Mouse (Mus musculus): Measurements from ENCODE around the gene Rasgrf1.

The Rasgrf1 gene

DNA sequence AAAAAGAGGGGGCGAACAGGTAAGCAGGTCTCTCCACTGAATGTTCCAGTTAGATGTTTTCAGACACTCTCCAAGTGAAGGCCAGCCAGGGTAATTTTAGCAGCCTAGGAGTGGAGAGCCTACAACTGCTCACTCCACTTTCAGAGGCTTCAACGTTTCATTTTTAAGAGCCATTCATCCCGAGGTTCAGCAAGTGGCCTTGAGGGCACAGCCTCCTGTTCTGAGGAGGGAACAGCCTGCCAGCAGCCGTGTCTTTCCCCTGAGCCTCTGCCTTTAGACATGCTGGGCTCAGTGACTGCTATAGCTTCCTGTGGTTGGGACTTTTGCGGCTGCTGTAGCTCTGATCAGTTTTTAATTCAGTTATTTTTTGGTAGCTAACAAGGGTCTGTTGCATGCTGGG lies 38.9 kb downstream of the Rasgrf1 start:
- POLR2A ChIA-PET, result no interaction called here
- CTCF ChIA-PET, result interaction anchor here in 2 of 4 experiments (0.6 kb wide), 2 partner anchors 90 to 205 kb away, joined by 3 to 4 read pairs; no protein-coding TSS in a partner anchor

- ChIA-PET CTCF (no interaction called here), POLR2A (no interaction called here)
Observed at GRCm38 (mm10) chr9:89953596-89954215, 44.0 kb downstream of the Rasgrf1 start.

GRCm38 (mm10) chr9:89954860-89955479 lies 45.3 kb downstream of the Rasgrf1 start:
- ChIA-PET POLR2A (interaction anchor here in 1 of 4 experiments (0.6 kb wide), 1 partner anchor 319 kb away, joined by 3 read pairs; no protein-coding TSS in a partner anchor), CTCF (no interaction called here)

- ChIA-PET CTCF (no interaction called here), POLR2A (no interaction called here)
Observed at GRCm38 (mm10) chr9:89958959-89959358, 49.3 kb downstream of the Rasgrf1 start.

- ChIA-PET POLR2A (no interaction called here), CTCF (interaction anchor here in 1 of 4 experiments (0.6 kb wide), 1 partner anchor 250 kb away, joined by 4 read pairs; no protein-coding TSS in a partner anchor)
Observed at GRCm38 (mm10) chr9:89964091-89964490, 54.4 kb downstream of the Rasgrf1 start.

- CTCF ChIA-PET, result interaction anchor here in 1 of 4 experiments (0.6 kb wide), 1 partner anchor 1405 kb away, joined by 3 read pairs; no protein-coding TSS in a partner anchor
- POLR2A ChIA-PET, result no interaction called here
Observed at GRCm38 (mm10) chr9:89967716-89968115, 58.0 kb downstream of the Rasgrf1 start.

DNA sequence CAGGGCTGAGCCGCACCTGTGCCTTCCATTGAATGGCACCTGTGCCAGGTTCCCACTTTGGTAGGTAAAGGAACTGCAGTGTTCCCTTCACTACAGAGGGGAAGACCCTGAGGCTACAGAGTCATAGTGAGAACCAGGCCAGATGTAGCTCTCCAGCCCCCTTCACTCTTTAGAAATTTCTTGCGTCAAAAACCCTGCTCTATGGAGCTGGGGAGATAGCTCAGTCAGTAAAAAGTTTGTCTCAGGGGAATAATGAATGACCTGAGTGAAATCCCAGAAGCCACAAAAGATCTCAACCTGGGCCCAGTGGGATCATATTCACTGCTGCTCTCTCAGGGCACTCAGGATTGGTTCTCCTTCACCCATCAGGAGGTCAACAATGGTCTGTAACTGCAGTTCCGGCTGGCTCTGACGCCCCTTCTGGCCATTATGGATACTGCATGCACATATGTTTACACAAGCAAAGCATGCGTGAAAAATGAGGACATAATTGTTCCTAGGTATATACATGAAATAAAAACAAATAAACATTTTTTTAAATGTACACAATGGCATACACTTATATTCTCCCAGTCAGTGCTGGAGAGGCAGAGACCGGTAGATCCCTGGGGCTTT lies 59.2 kb downstream of the Rasgrf1 start:
- ChIA-PET POLR2A (interaction anchor here in 1 of 4 experiments (0.6 kb wide), 1 partner anchor 466 kb away, joined by 3 read pairs; no protein-coding TSS in a partner anchor), CTCF (interaction anchor here in 3 of 4 experiments (0.5 to 1.0 kb wide), 4 partner anchors 11 to 141 kb away, joined by 3 to 9 read pairs (median 4); no protein-coding TSS in a partner anchor)

DNA sequence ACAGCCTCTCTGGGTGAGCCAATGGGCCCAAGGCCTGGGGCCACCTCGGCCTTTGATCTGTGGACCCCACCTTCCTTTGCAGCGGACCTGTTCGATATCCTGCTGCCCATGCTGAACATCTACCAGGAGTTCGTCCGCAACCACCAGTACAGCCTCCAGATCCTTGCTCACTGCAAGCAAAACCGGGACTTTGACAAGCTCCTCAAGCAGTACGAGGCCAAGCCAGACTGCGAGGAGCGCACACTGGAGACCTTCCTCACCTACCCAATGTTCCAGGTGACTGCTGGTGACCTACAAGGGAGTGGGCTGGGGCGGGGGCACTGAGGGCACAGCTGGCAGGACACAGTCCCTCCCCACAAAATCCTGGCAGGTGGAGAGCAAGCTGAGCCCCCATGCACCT lies 60.6 kb downstream of the Rasgrf1 start:
- ChIA-PET CTCF (interaction anchor here in 1 of 4 experiments (0.6 kb wide), 1 partner anchor 18 kb away, joined by 3 read pairs; no protein-coding TSS in a partner anchor), POLR2A (no interaction called here)

DNA sequence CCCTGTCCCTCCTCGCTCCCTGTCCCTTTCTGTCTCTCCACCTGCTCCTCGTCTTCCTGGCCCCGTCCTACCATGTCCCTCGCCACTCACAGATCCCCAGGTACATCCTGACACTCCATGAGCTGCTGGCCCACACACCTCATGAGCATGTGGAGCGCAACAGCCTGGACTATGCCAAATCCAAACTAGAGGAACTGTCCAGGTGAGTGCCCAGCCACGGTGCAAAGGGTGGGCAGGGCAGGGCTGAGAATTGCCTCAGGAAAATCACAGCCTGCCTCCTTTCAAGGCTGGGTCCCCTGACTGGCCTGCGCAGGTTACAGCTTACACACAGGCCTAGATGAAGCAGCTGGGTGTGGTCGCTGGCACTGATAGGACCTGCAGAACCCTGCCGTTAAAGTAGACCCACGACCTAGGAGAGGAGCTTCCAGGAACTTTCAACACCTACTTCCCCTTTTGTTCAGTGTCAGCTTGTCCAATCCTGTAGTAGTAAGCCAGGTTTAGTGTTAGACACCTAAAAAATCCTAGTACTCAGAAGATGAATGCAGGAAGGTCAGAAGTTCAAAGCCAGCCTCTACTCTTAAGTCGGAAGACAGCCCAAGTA lies 61.3 kb downstream of the Rasgrf1 start:
- CTCF ChIA-PET, result interaction anchor here in 3 of 4 experiments (0.6 to 1.5 kb wide), 5 partner anchors 11 to 155 kb away, joined by 3 to 6 read pairs (median 3); no protein-coding TSS in a partner anchor

GRCm38 (mm10) chr9:89972321-89972720 lies 62.6 kb downstream of the Rasgrf1 start:
- POLR2A ChIA-PET, result no interaction called here
- CTCF ChIA-PET, result interaction anchor here in 1 of 4 experiments (1.0 to 1.4 kb wide), 2 partner anchors 145 to 195 kb away, joined by 3 read pairs; no protein-coding TSS in a partner anchor

More for the DNA sequence above, 61.3 kb downstream of the Rasgrf1 start:
- POLR2A ChIA-PET, result no interaction called here

GRCm38 (mm10) chr9:89973856-89974255 lies 64.1 kb downstream of the Rasgrf1 start:
- ChIA-PET CTCF (interaction anchor here (0.6 to 1.6 kb wide), 23 partner anchors 8 to 1765 kb away, joined by 3 to 10 read pairs (median 4); partner anchors contain the start of gene Tmed3 (in 1 of the 4)), POLR2A (interaction anchor here (0.5 to 1.2 kb wide), 8 partner anchors 13 to 1638 kb away, joined by 3 to 4 read pairs (median 3); partner anchors contain the start of gene Morf4l1 (in 1 of the 4))

GRCm38 (mm10) chr9:89974463-89974931 lies 64.8 kb downstream of the Rasgrf1 start:
- ChIA-PET CTCF (interaction anchor here (0.6 to 1.6 kb wide), 24 partner anchors 8 to 1766 kb away, joined by 3 to 10 read pairs (median 4); partner anchors contain the start of gene Tmed3 (in 1 of the 4)), POLR2A (interaction anchor here in 2 of 4 experiments (0.6 to 1.2 kb wide), 3 partner anchors 72 to 1637 kb away, joined by 3 to 4 read pairs (median 4); no protein-coding TSS in a partner anchor)

GRCm38 (mm10) chr9:89976366-89976940 lies 66.7 kb downstream of the Rasgrf1 start:
- ChIA-PET POLR2A (no interaction called here), CTCF (interaction anchor here in 1 of 4 experiments (0.9 kb wide), 1 partner anchor 149 kb away, joined by 3 read pairs; no protein-coding TSS in a partner anchor)

DNA sequence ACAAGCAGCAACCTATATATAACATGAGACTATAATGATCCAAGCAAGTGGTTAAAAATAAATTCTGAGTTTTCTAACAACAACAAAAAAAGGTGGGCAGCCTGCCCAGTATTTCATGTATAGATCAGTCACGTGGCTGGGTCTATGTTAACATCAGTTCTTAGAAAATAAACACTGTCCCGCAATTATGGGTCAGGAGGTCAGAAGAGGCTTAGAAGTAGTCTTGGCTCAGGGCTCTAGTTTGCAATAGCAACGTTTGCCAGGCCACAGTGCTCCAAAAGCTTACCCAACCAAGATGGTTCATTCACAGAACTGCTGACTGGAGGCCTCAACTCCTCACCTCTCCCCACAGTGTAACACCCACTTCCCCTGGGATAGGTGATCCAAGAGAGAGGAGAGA lies 69.5 kb downstream of the Rasgrf1 start:
- ChIA-PET POLR2A (interaction anchor here in 1 of 4 experiments (0.6 kb wide), 1 partner anchor 1484 kb away, joined by 3 read pairs; no protein-coding TSS in a partner anchor), CTCF (interaction anchor here in 1 of 4 experiments (0.6 kb wide), 1 partner anchor 1620 kb away, joined by 3 read pairs; no protein-coding TSS in a partner anchor)

DNA sequence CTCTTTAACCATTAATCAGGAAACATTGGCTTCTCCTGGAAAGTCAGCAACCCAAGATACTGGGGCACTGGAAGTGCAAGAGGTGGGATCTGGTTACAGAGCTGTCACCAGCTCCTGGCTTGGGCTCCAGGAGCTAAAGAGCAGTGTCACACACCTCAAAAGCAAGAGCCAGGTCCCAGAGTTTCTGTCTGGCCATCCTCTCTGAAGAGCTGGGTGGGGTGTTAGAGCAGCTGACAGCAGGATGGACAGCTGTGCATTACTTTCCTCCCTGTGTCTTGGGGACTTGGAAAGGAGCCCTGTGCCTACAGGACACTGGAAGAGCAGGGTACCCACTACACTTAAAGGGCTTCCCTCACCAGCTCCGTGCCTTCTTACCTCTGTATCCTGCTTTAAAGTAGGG lies 72.5 kb downstream of the Rasgrf1 start:
- ChIA-PET POLR2A (interaction anchor here in 1 of 4 experiments (0.5 kb wide), 1 partner anchor 144 kb away, joined by 11 read pairs; no protein-coding TSS in a partner anchor), CTCF (interaction anchor here in 3 of 4 experiments (0.7 to 1.0 kb wide), 3 partner anchors 8 to 11 kb away, joined by 3 to 6 read pairs (median 3); no protein-coding TSS in a partner anchor)

DNA sequence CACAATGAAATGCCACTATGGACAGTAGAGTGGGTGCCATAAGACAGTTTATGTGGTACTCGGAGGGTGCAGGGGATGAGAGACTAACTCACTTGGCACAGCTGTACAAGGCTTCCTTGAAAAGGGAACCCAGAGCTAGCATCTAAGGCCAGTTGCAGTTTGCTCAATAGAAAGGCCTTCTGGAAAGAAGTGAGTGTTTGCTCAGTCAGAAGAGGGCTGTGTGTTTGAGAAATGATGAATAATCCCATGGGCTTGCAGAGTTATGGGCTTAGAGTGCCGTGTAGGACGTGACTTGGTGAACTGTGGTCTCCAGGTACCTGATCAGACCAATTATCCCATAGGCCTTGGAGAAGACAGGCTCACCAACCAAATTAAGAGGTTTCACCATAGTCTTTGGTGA lies 78.3 kb downstream of the Rasgrf1 start:
- ChIA-PET POLR2A (no interaction called here), CTCF (no interaction called here)

DNA sequence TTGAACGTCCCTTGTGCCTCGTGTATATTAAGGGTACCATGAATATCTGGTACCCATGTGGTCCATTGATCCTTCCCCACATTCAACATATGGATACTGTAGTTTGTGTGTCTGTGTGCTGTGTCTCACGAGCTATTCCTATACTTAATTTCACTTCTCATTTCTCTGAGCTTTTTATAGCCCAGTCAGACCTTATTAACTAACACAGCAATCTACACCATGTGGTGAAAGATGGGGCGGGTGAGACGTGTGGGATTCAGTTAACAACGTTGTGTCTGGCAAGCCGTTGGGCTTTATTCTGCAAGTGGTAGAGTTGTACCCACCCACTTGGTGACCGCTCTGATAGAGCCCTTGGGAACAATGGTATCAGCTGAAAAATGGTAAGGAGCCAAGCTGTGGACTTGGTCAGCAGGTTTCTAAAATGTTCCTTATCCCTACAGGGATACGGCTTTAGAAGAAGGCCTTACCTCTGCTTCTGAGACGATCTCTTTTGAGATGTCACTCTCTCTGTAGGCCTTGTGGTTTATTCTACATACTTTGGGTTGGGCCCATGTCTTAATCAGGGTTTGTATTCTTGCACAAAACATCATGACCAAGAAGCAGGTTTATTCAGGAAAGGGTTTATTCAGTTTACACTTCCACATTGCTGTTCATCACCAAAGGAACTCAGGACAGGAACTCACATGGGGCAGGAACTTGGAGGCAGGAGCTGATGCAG lies 79.3 kb downstream of the Rasgrf1 start:
- POLR2A ChIA-PET, result no interaction called here
- CTCF ChIA-PET, result interaction anchor here in 1 of 4 experiments (0.7 kb wide), 1 partner anchor 19 kb away, joined by 3 read pairs; no protein-coding TSS in a partner anchor

GRCm38 (mm10) chr9:90006432-90006831 lies 96.7 kb downstream of the Rasgrf1 start:
- POLR2A ChIA-PET, result interaction anchor here in 2 of 4 experiments (0.6 kb wide), 2 partner anchors 90 to 108 kb away, joined by 3 read pairs; partner anchors contain the start of gene Morf4l1 (in 1 of the 2)

More at GRCm38 (mm10) chr9:90006432-90006831, 96.7 kb downstream of the Rasgrf1 start:
- CTCF ChIA-PET, result no interaction called here

Measured in embryonic stem cell, embryonic (primary cell).